Mouse (Mus musculus): ENCODE measurements around the gene Obox1. TPM values are rescaled to one million over a fixed set of nuclear protein-coding genes. Genes with fewer than 3 reads are reported as not detected.

The Obox1 gene
- not detected in 2 replicates for polyA plus RNA-seq (2015; fragmentation: Nextera tagmentation; extraction: Ambion mirVana)

GRCm38 (mm10) chr7:15388421-15388998 lies at the start of gene Obox1, which contains the start of gene Obox2:
Obox1 (plus strand) TSS chr7:15388948.
Obox2 (plus strand) TSS chr7:15388721.

Other genes with a start within 250 kb of the Obox1 start
- not detected in 2 replicates for gene Obox2, start 227 bp upstream of the Obox1 start, polyA plus RNA-seq (2015; fragmentation: Nextera tagmentation; extraction: Ambion mirVana)